10 mouse cellular contexts compared by ENCODE assay signal in genomic region chr17:33555223-33555855, GRCm38 (mm10). TPM values are rescaled to one million over a fixed set of nuclear protein-coding genes. Genes with fewer than 3 reads are reported as not detected.
DNase-seq lines count a peak whose midpoint lies in the region; ATAC-seq lines count a peak whose summit lies in the region.
"Had no signal": no experiment of that assay in that cellular context is flagged by ENCODE, and none has a peak within 500 bp of the region (broad histone marks: within the 10 kb centered on the region; RNA-seq: fewer than 3 reads in every experiment).

Gene Myo1f, plus strand, starts transcription at chr17:33555707.

- H3K27ac ChIP-seq in limb, embryonic 10.5 days: no peak within 1 kb of the TSS
- H3K27ac ChIP-seq: limb, embryonic 15.5 days had no signal

- intact Hi-C loops in heart, postnatal 36 days (cut with DNase I): no loop called here

- peaks cover 42% of the 10 kb centered on the region for H3K36me3 ChIP-seq in limb, embryonic 10.5 days

- H3K27me3 ChIP-seq in limb, embryonic 10.5 days (ENCODE audit: low read depth, poor library complexity, severe bottlenecking): no peaks in the 10 kb centered on the region
- H3K27me3 ChIP-seq: limb, embryonic 15.5 days had no signal

- H3K9me3 ChIP-seq in limb, embryonic 10.5 days (replicated peaks): no peaks in the 10 kb centered on the region
- H3K9me3 ChIP-seq: limb, embryonic 15.5 days had no signal

- ATAC-seq in megakaryocyte progenitor cell, adult 5-6 weeks (replicated peaks; ENCODE audit: poor library complexity): peak; percentile 90

- WGBS in limb, embryonic 10.5 days: 43% methylated on average over 6 of the region's 6 CpGs

- H3K4me1 ChIP-seq in limb, embryonic 10.5 days: no peaks in the 10 kb centered on the region

- H3K4me3 ChIP-seq in limb, embryonic 10.5 days: no peak within 1 kb of the TSS
- H3K4me3 ChIP-seq: erythroblast, embryonic 14.5 days; limb, embryonic 15.5 days had no signal

- DNase-seq in gastrocnemius, adult 18-20 months (ENCODE audit: low spot score): peak; percentile 7
- DNase-seq in gastrocnemius, adult 8-10 months (ENCODE audit: low spot score in 2 of 2): no peak
- peak; percentile 64 to 68 for DNase-seq in B cell, adult 2 months
- peak; percentile 35 to 43 for DNase-seq in heart, postnatal 36 days
- DNase-seq in neural tube, embryonic 10.5 days (ENCODE audit: extremely low spot score, low spot score): no peak
- DNase-seq in cerebellum, adult 9-10 months: no peak
- no peak for DNase-seq in limb, embryonic 10.5 days (ENCODE audit: low spot score)

RNA-seq across cellular contexts. Expression of gene Myo1f, which starts in this region (rescaled TPM):
- under 1 TPM; 0.76 to 0.94 TPM for total RNA-seq in gastrocnemius, adult 18-20 months (2021)
- total RNA-seq in gastrocnemius, adult 8-10 months (2022): 1 to 10 TPM in 1 of 4 experiments, under 1 TPM in 3; 0.07 to 2.0 (median 0.34) TPM
- 1 to 10 TPM; 2.2 to 2.8 TPM for total RNA-seq in heart, postnatal 36 days (2021)
- total RNA-seq in megakaryocyte progenitor cell, adult 5-6 weeks (2015): 43.0 and 45.0 TPM in 2 replicates
- 96.4 and 121 TPM in 2 replicates for total RNA-seq in megakaryocyte progenitor cell, adult 5-6 weeks (2017)
- polyA plus RNA-seq in limb, embryonic 10.5 days (2016; fragmentation: Nextera tagmentation; extraction: Ambion mirVana): 1.2 and 2.0 TPM in 2 replicates

Comparison
In these comparisons a context has a peak if more than half of its experiments do, and no peak if none do; other contexts are left out.
1. RNA of gene Myo1f (total RNA-seq): 43.0 to 121 TPM in megakaryocyte progenitor cell, adult 5-6 weeks; 2.2 to 2.8 TPM in heart, postnatal 36 days, 0.76 to 0.94 TPM in gastrocnemius, adult 18-20 months and 0.07 to 2.0 TPM in gastrocnemius, adult 8-10 months; every median in the first group is over 10 times any median in the second.
2. Peak in DNase-seq in gastrocnemius, adult 18-20 months; RNA of the gene not detected or under 1 TPM.
3. DNase-seq: peak in B cell, adult 2 months (2 of 2) and heart, postnatal 36 days (2 of 2); none in gastrocnemius, adult 8-10 months (0 of 2), neural tube, embryonic 10.5 days (single experiment), cerebellum, adult 9-10 months (single experiment) and limb, embryonic 10.5 days (single experiment).